Mouse (Mus musculus) bone marrow, adult 2 months (tissue): ENCODE results near the gene Fbxo39.

Source experiments
- CTCF ChIP-seq: fragments of 200-500 bp; IDR thresholded peaks from 2 replicates; pipeline ENCODE4 v1.5.1; 2011; ENCODE audit warnings: low read length, control low read depth; ENCODE audit not compliant: control insufficient read depth, insufficient read depth
- POLR2A ChIP-seq: fragments of 200-500 bp; IDR thresholded peaks from 2 replicates; pipeline ENCODE4 v1.6.1; 2011; ENCODE audit warnings: low read depth, mild to moderate bottlenecking, control low read depth, low read length, borderline replicate concordance; ENCODE audit not compliant: control insufficient read depth

GRCm38 (mm10) chr11:72301334-72301733 is 12.9 kb upstream of the Fbxo39 start, which contains the start of gene Xaf1:
- TF ChIP-seq CTCF = no peak
- no peak for TF ChIP-seq POLR2A
